8 mouse cellular contexts compared by ENCODE assay signal in genomic region chr7:100932481-100933007, GRCm38 (mm10). TPM values are rescaled to one million over a fixed set of nuclear protein-coding genes. Genes with fewer than 3 reads are reported as not detected.
A peak's percentile ranks its signal among the peaks of the same experiment; 100 is the strongest.
DNase-seq lines count a peak whose midpoint lies in the region; ATAC-seq lines count a peak whose summit lies in the region.

No protein-coding gene starts in this region.

- DNase-seq in ZHBTc4 (ENCODE audit: low read depth, low spot score) = peak; percentile 97
- peak; percentile 85 for DNase-seq in gastrocnemius, postnatal 25 days
- DNase-seq in limb, embryonic 10.5 days (ENCODE audit: low spot score) = peak; percentile 95
- peak; percentile 83 for DNase-seq in skeletal muscle tissue, adult 2 months (ENCODE audit: low read depth, low spot score)

- under 1% methylated on average over 27 of the region's 27 CpGs for WGBS in limb, embryonic 10.5 days
- under 1% methylated on average over 27 of the region's 27 CpGs for WGBS in midbrain, embryonic 12.5 days

- H3K4me1 ChIP-seq in limb, embryonic 10.5 days = peaks cover 48% of the 10 kb centered on the region
- H3K4me1 ChIP-seq in midbrain, embryonic 12.5 days = peaks cover 54% of the 10 kb centered on the region

- peak overlapping the region; percentile 85 for H3K4me3 ChIP-seq in limb, embryonic 10.5 days
- peak overlapping the region; percentile 57 for H3K4me3 ChIP-seq in midbrain, embryonic 12.5 days

- peaks cover 20% of the 10 kb centered on the region for H3K36me3 ChIP-seq in limb, embryonic 10.5 days
- H3K36me3 ChIP-seq in midbrain, embryonic 12.5 days = no peaks in the 10 kb centered on the region

- no peaks in the 10 kb centered on the region for H3K27me3 ChIP-seq in limb, embryonic 10.5 days (ENCODE audit: low read depth, poor library complexity, severe bottlenecking)
- H3K27me3 ChIP-seq in midbrain, embryonic 12.5 days = peaks cover 37% of the 10 kb centered on the region

- ATAC-seq in common myeloid progenitor, adult 5-6 weeks (replicated peaks; ENCODE audit: low read depth, poor library complexity, severe bottlenecking) = peak; percentile 84
- peak; percentile 77 for ATAC-seq in inflammation-experienced regulatory T-cells, adult 6 months
- peak; percentile 78 for ATAC-seq in midbrain, embryonic 12.5 days (ENCODE audit: low FRiP score, low read depth)
- ATAC-seq in erythroid progenitor cell, adult 5-6 weeks (replicated peaks; ENCODE audit: low FRiP score, poor library complexity, severe bottlenecking) = no peak

- peak overlapping the region; percentile 97 for H3K27ac ChIP-seq in limb, embryonic 10.5 days
- peak overlapping the region; percentile 90 for H3K27ac ChIP-seq in midbrain, embryonic 12.5 days (replicated peaks)

- no peaks in the 10 kb centered on the region for H3K9me3 ChIP-seq in limb, embryonic 10.5 days (replicated peaks)
- H3K9me3 ChIP-seq in midbrain, embryonic 12.5 days = no peaks in the 10 kb centered on the region

- H3K4me2 ChIP-seq in midbrain, embryonic 12.5 days (replicated peaks) = peak overlapping the region; percentile 88

- H3K9ac ChIP-seq in midbrain, embryonic 12.5 days (replicated peaks) = peak overlapping the region; percentile 73

RNA-seq across cellular contexts. Expression of gene Arhgef17, which starts 0.6 kb away (rescaled TPM):
- total RNA-seq in common myeloid progenitor, adult 5-6 weeks (2017) = 0.05 and 0.59 TPM in 2 replicates
- 10 to 100 TPM; 16.4 to 20.8 TPM for total RNA-seq in gastrocnemius, postnatal 25 days (2021)
- polyA plus RNA-seq in inflammation-experienced regulatory T-cells, adult 6 months (2017; shearing (Covaris generic)) = not detected
- polyA plus RNA-seq in limb, embryonic 10.5 days (2016; fragmentation: Nextera tagmentation; extraction: Ambion mirVana) = 9.6 and 11.0 TPM in 2 replicates
- polyA plus RNA-seq in midbrain, embryonic 12.5 days (2016; fragmentation: Nextera tagmentation; extraction: Ambion mirVana) = 7.1 and 7.9 TPM in 2 replicates
- 0.42 TPM in 1 of 2 replicates, not detected in the other for total RNA-seq in erythroid progenitor cell, adult 5-6 weeks (2015; ENCODE audit: low replicate concordance)
- 0.08 TPM in 1 of 2 replicates, not detected in the other for total RNA-seq in erythroid progenitor cell, adult 5-6 weeks (2017; ENCODE audit: low replicate concordance)

RNA-seq across cellular contexts. Expression of gene P2ry6, which starts 41.9 kb away (rescaled TPM):
- total RNA-seq in common myeloid progenitor, adult 5-6 weeks (2017) = not detected in 2 replicates
- 1 to 10 TPM; 1.4 to 1.9 TPM for total RNA-seq in gastrocnemius, postnatal 25 days (2021)
- polyA plus RNA-seq in inflammation-experienced regulatory T-cells, adult 6 months (2017; shearing (Covaris generic)) = under 1 TPM in 1 of 3 experiments, not detected in 2; 0.60 TPM
- 1.1 and 1.6 TPM in 2 replicates for polyA plus RNA-seq in limb, embryonic 10.5 days (2016; fragmentation: Nextera tagmentation; extraction: Ambion mirVana)
- polyA plus RNA-seq in midbrain, embryonic 12.5 days (2016; fragmentation: Nextera tagmentation; extraction: Ambion mirVana) = 2.2 and 3.0 TPM in 2 replicates
- total RNA-seq in erythroid progenitor cell, adult 5-6 weeks (2015; ENCODE audit: low replicate concordance) = 2.9 and 5.0 TPM in 2 replicates
- 0.64 and 1.7 TPM in 2 replicates for total RNA-seq in erythroid progenitor cell, adult 5-6 weeks (2017; ENCODE audit: low replicate concordance)

Comparison
In these comparisons a context has a peak if more than half of its experiments do, and no peak if none do; other contexts are left out.
1. RNA of gene Arhgef17, which starts 0.6 kb away (total RNA-seq): 16.4 to 20.8 TPM in gastrocnemius, postnatal 25 days; 0.05 to 0.59 TPM in common myeloid progenitor, adult 5-6 weeks and 0.08 to 0.42 TPM in erythroid progenitor cell, adult 5-6 weeks; every median in the first group is over 10 times any median in the second.
2. Peak in every context shown above with its lines, with median percentiles within 50 percentile points of each other: DNase-seq.